Mouse (Mus musculus) cerebellum, adult 18-20 months (tissue): ENCODE measurements around the gene Flnb.
A peak's percentile ranks its signal among the peaks of the same experiment; 100 is the strongest.

ENCODE experiments used
- DNase-seq, 2 experiments: peaks; one replicate each; pipeline ENCODE4 v3.0.0; 2021

The Flnb gene

GRCm38 (mm10) chr14:7901484-7902240 lies 83.9 kb downstream of the Flnb start:
- no peak for DNase-seq

GRCm38 (mm10) chr14:7907058-7907457 lies 89.3 kb downstream of the Flnb start:
- DNase-seq: no peak

- DNase-seq: no peak
These were observed 91.7 kb downstream of the Flnb start for GRCm38 (mm10) chr14:7909472-7909871.

GRCm38 (mm10) chr14:7913842-7914241 lies 96.1 kb downstream of the Flnb start:
- DNase-seq: no peak

- no peak for DNase-seq
These were observed 96.7 kb downstream of the Flnb start for GRCm38 (mm10) chr14:7914461-7914860.

GRCm38 (mm10) chr14:7918150-7918991 lies 100.6 kb downstream of the Flnb start:
- no peak for DNase-seq

GRCm38 (mm10) chr14:7919309-7919708 lies 101.6 kb downstream of the Flnb start:
- no peak for DNase-seq

GRCm38 (mm10) chr14:7919921-7920320 lies 102.2 kb downstream of the Flnb start:
- no peak for DNase-seq

- no peak for DNase-seq
These were observed 103.7 kb downstream of the Flnb start for GRCm38 (mm10) chr14:7921459-7921858.

GRCm38 (mm10) chr14:7923635-7924034 lies 105.9 kb downstream of the Flnb start:
- no peak for DNase-seq

GRCm38 (mm10) chr14:7928362-7928761 lies 110.6 kb downstream of the Flnb start:
- no peak for DNase-seq

- no peak for DNase-seq
These were observed 111.3 kb downstream of the Flnb start for GRCm38 (mm10) chr14:7929029-7929428.

GRCm38 (mm10) chr14:7932151-7932550 lies 114.4 kb downstream of the Flnb start:
- DNase-seq: no peak

- no peak for DNase-seq
These were observed 116.4 kb downstream of the Flnb start for GRCm38 (mm10) chr14:7934166-7934565.

GRCm38 (mm10) chr14:7937052-7937630 lies 119.4 kb downstream of the Flnb start:
- peak in 1 of 2 experiments; percentile 19 for DNase-seq

GRCm38 (mm10) chr14:7938809-7939784 lies 121.3 kb downstream of the Flnb start:
- DNase-seq: peak in 1 of 2 experiments; percentile 27

- DNase-seq: no peak
These were observed 123.7 kb downstream of the Flnb start for GRCm38 (mm10) chr14:7941413-7941812.

GRCm38 (mm10) chr14:7943101-7943800 lies 125.5 kb downstream of the Flnb start:
- peak; percentile 23 to 35 for DNase-seq

- no peak for DNase-seq
These were observed 126.0 kb downstream of the Flnb start for GRCm38 (mm10) chr14:7943801-7944135.

- DNase-seq: no peak
These were observed 126.7 kb downstream of the Flnb start for GRCm38 (mm10) chr14:7944349-7945039.

- DNase-seq: no peak
These were observed 127.5 kb downstream of the Flnb start for GRCm38 (mm10) chr14:7945261-7945660.
